8 mouse cellular contexts compared by ENCODE assay signal in genomic region chr5:44876946-44877345, GRCm38 (mm10).
DNase-seq lines count a peak whose midpoint lies in the region; ATAC-seq and TF ChIP-seq lines count a peak whose summit lies in the region.

No protein-coding gene starts in this region.

- TF ChIP-seq POLR2A in heart, adult 2 months (IDR thresholded peaks at IDR 0.05; ENCODE audit: insufficient read depth, low read depth, low read length), result no peak

- no peaks in the 10 kb centered on the region for H3K27me3 ChIP-seq in heart, adult 2 months (ENCODE audit: control insufficient read depth, insufficient read depth, low read length)
- no peaks in the 10 kb centered on the region for H3K27me3 ChIP-seq in heart, embryonic 11.5 days (ENCODE audit: control insufficient read depth, insufficient read depth, low read length)
- H3K27me3 ChIP-seq in hindbrain, embryonic 10.5 days (ENCODE audit: insufficient read depth, poor library complexity, severe bottlenecking), result no peaks in the 10 kb centered on the region

- no peak for TF ChIP-seq EP300 in heart, adult 2 months (IDR thresholded peaks at IDR 0.05; ENCODE audit: insufficient read depth, low read depth, low read length)

- H3K4me2 ChIP-seq in heart, embryonic 11.5 days, result no peak overlapping the region

- H3K4me1 ChIP-seq in heart, adult 2 months (ENCODE audit: control insufficient read depth, insufficient read depth, low read length), result no peaks in the 10 kb centered on the region
- no peaks in the 10 kb centered on the region for H3K4me1 ChIP-seq in heart, embryonic 11.5 days (ENCODE audit: control insufficient read depth, insufficient read depth, low read length)
- H3K4me1 ChIP-seq in hindbrain, embryonic 10.5 days (replicated peaks), result no peaks in the 10 kb centered on the region

- no peak overlapping the region for H3K27ac ChIP-seq in heart, adult 2 months
- no peak overlapping the region for H3K27ac ChIP-seq in heart, embryonic 11.5 days (ENCODE audit: low read depth, low read length)
- H3K27ac ChIP-seq in hindbrain, embryonic 10.5 days, result no peak overlapping the region

- peak; percentile 44 to 59 for DNase-seq in heart, adult 2 months
- DNase-seq in adrenal gland, postnatal 14 days, result peak; percentile 48
- peak; percentile 36 for DNase-seq in gastrocnemius, postnatal 10 days
- DNase-seq in left cerebral cortex, adult 9 months (ENCODE audit: low spot score in 2 of 2), result peak; percentile 81 to 86
- peak; percentile 56 for DNase-seq in urinary bladder, postnatal 14 days (ENCODE audit: low spot score)
- DNase-seq in embryo, embryonic 11 days, result no peak
- DNase-seq in hindbrain, embryonic 10.5 days (ENCODE audit: low spot score), result no peak

- H3K36me3 ChIP-seq in heart, adult 2 months (ENCODE audit: control insufficient read depth, insufficient read depth, low read length), result no peaks in the 10 kb centered on the region
- H3K36me3 ChIP-seq in heart, embryonic 11.5 days (ENCODE audit: control insufficient read depth, insufficient read depth, low read length), result no peaks in the 10 kb centered on the region
- H3K36me3 ChIP-seq in hindbrain, embryonic 10.5 days, result no peaks in the 10 kb centered on the region

- intact Hi-C loops in heart, adult 2 months (cut with DNase I), result no loop called here

- H3K4me3 ChIP-seq in heart, adult 2 months, result no peak overlapping the region
- H3K4me3 ChIP-seq in heart, embryonic 11.5 days (ENCODE audit: low read depth, low read length), result no peak overlapping the region
- H3K4me3 ChIP-seq in hindbrain, embryonic 10.5 days, result no peak overlapping the region

- H3K9me3 ChIP-seq in heart, embryonic 11.5 days (replicated peaks; ENCODE audit: control insufficient read depth, low read length), result no peaks in the 10 kb centered on the region
- H3K9me3 ChIP-seq in hindbrain, embryonic 10.5 days, result no peaks in the 10 kb centered on the region

- 34% methylated on average over 3 of the region's 3 CpGs for WGBS in heart, adult 2 months
- 71% methylated on average over 3 of the region's 3 CpGs for WGBS in heart, embryonic 11.5 days (ENCODE audit: insufficient replicate concordance)
- WGBS in hindbrain, embryonic 10.5 days, result 77% methylated on average over 3 of the region's 3 CpGs

- H3K9ac ChIP-seq in heart, adult 2 months (ENCODE audit: low read depth, low read length), result no peak overlapping the region
- H3K9ac ChIP-seq in heart, embryonic 11.5 days (ENCODE audit: low read depth, low read length), result no peak overlapping the region

- TF ChIP-seq CTCF in heart, adult 2 months (IDR thresholded peaks at IDR 0.05), result no peak

- no peaks in the 10 kb centered on the region for H3K79me2 ChIP-seq in heart, adult 2 months (replicated peaks; ENCODE audit: control insufficient read depth, insufficient read depth, low read length)

- no peak for ATAC-seq in heart, embryonic 11.5 days (replicated peaks; ENCODE audit: insufficient number of reproducible peaks, low FRiP score, low TSS enrichment)

Comparison
In these comparisons a context has a peak if more than half of its experiments do, and no peak if none do; other contexts are left out.
1. DNase-seq: peak in heart, adult 2 months (2 of 2), adrenal gland, postnatal 14 days (single experiment), gastrocnemius, postnatal 10 days (single experiment), left cerebral cortex, adult 9 months (2 of 2) and urinary bladder, postnatal 14 days (single experiment); none in embryo, embryonic 11 days (single experiment) and hindbrain, embryonic 10.5 days (single experiment).